Mouse (Mus musculus) bone marrow, adult 2 months (tissue): ENCODE data around the gene Zfp384.

Source experiments
- CTCF ChIP-seq: fragments of 200-500 bp; IDR thresholded peaks from 2 replicates; pipeline ENCODE4 v1.5.1; 2011; ENCODE audit warnings: low read length, control low read depth; ENCODE audit not compliant: control insufficient read depth, insufficient read depth
- POLR2A ChIP-seq: fragments of 200-500 bp; IDR thresholded peaks from 2 replicates; pipeline ENCODE4 v1.6.1; 2011; ENCODE audit warnings: low read depth, mild to moderate bottlenecking, control low read depth, low read length, borderline replicate concordance; ENCODE audit not compliant: control insufficient read depth

GRCm38 (mm10) chr6:124965747-124966146, 43.2 kb upstream of the Zfp384 start:
- TF ChIP-seq POLR2A (no peak), CTCF (no peak)
